Mouse (Mus musculus): ENCODE data around the gene Ehd4.

Ehd4 gene

GRCm38 (mm10) chr2:120107446-120107845 is 47.0 kb downstream of the Ehd4 start:
- no peak for DNase-seq (ENCODE audit: low spot score)

DNA sequence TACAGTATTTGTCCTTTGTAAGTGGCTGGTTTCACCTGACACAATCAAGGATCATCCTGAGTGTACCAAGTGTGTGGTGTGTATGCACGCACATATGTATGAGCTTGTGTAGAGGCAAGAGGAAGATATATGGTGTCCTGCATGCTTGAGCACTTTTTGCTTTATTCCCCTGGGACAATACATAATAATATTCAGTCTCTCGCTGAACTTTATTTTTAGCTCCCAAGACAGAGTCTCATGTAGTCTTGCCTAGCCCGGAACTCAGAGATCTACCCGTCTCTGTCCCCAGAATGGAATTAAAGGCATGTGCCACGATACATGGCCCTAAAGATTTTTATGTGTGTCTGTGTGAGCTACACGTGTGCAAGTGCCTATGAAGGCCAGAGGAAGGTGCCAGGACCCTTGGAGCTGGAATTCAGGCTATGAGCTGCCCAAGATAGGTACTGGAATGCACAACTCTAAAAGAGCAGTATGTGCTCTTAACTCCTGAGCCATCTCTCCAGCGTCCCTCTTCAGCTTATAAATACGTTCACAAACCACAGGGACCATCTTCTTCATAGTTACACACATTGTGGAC is 47.9 kb downstream of the Ehd4 start:
- DNase-seq (ENCODE audit: low spot score) = no peak

- no peak for DNase-seq (ENCODE audit: low spot score)
Measured at GRCm38 (mm10) chr2:120105861-120106260, 48.5 kb downstream of the Ehd4 start.

DNA sequence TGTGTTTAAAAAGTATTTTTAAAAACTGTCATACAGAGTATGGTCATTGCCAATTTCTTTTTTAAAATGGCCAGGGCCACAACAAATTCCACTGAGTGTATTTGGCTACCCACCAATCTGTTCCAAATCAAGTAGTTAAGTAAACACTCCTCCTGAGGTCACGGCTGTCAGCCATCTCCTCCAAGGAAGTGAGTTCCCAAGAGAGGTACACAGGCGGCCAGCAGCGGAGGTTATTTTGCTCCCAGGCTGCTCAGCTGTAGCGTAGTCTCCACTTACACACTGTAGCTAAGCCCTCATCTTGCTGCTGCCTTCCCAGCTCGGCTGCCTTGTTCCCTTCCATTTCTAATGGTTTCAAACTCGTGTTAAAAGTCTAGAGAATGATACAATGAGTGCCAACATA is 51.5 kb downstream of the Ehd4 start:
- no peak for DNase-seq (ENCODE audit: low spot score)

DNA sequence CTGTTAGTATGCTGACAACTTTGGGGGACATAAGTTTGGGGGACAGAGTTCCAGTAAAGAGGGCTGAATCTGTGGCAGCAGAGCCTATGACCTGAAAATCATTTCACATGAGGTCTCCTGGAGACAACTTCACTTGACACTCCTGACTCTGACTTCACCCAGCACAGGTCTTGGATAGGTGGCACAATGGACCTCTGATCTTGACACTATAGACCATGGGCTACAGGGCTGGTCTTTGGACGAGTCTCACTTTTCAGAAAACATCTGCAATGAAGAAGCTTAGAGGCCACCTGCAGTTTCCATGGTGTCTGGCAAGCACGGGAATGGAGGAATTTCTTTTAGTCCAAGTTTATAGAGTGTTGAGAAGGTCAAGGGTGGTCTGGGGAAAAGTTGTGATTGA is 52.0 kb downstream of the Ehd4 start:
- no peak for DNase-seq (ENCODE audit: low spot score)

DNA sequence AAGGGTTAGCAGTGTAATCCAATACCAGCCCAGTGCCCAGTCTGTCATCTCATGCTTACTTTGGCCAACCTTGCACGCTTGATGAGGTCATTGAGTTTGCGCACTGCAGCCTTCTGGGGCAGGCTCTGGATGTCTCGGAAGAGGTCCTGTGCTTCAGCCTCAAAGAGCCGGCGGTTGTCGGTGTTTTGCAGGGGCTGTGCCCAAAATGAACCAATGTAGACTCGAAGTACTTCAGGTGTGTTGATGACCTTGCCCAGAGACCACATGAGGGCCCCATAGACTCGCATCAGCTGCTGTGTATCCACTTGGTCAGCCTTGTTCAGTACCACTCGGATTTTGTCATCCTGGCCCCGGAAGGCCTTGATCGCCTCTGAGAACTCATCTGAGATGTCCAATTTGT is 52.4 kb downstream of the Ehd4 start:
- DNase-seq (ENCODE audit: low spot score) = no peak

DNA sequence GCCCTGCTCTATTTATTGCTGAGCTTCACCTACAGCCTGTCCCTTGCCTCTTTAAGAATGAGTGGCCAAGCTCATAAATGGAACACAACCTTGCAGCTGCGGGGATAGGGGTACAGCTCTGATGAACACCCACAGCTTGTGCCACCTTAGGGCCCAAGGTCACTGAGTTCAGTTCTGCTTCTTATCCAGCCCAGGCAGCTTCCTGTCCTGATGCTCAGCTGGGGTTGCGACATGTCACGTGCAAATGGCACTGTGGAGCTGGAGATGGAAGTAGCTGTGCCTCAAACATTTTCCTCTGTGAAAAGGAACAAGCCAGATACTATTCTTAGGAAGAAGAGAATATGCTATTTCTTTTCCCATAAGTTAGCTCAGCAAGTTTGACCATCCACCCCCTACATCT is 54.5 kb downstream of the Ehd4 start:
- no peak for DNase-seq (ENCODE audit: low spot score)

GRCm38 (mm10) chr2:120099263-120099662 is 55.1 kb downstream of the Ehd4 start:
- no peak for DNase-seq (ENCODE audit: low spot score)

- no peak for DNase-seq (ENCODE audit: low spot score)
Measured at GRCm38 (mm10) chr2:120098781-120099202, 55.6 kb downstream of the Ehd4 start.

GRCm38 (mm10) chr2:120097868-120098267 is 56.5 kb downstream of the Ehd4 start:
- no peak for DNase-seq (ENCODE audit: low spot score)

DNA sequence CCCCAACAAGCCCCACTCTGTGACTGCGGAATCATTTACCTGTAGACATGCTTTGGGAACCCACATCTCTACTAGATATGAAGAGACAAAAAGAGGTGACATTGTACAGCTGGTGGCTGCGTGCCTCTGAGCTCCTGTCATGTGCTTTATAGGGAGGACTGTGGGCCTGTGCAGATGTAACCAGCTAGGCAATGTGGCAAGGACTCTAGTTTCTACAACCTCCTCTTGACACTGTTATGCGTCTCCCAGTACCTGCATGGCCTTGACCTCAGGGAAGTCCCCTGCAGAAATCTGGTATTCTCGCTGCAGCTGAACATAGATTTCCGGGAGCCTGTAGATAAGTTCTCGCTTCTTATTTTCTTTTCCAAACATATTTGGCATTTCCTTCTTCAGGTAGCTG is 57.7 kb downstream of the Ehd4 start:
- no peak for DNase-seq (ENCODE audit: low spot score)

- no peak for DNase-seq (ENCODE audit: low spot score)
Measured at GRCm38 (mm10) chr2:120096191-120096590, 58.2 kb downstream of the Ehd4 start.

DNA sequence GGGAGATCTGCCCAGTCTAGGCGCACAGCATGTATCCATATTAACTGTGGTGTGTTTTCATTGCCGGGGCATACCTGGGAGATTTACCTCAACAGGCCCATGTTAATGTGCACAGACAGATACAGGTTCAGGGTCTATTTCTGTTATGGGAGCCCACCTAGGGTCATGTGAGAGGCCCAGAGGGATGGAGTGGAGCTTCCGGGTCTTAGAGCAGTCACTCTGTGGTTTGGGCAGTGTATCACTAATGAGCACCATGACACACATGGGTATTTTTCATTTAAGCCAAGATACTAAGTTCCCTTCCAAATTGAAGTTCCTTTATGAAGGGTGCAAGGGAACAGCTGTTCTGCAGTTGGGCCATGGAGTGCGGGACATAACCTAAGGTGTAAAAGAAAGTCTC is 59.2 kb downstream of the Ehd4 start:
- DNase-seq (ENCODE audit: low spot score) = no peak

GRCm38 (mm10) chr2:120093671-120094430 is 60.6 kb downstream of the Ehd4 start:
- DNase-seq (ENCODE audit: low spot score) = no peak

GRCm38 (mm10) chr2:120090979-120091378 is 63.4 kb downstream of the Ehd4 start:
- no peak for DNase-seq (ENCODE audit: low spot score)

- no peak for DNase-seq (ENCODE audit: low spot score)
Measured at GRCm38 (mm10) chr2:120087897-120088296, 66.5 kb downstream of the Ehd4 start.

- no peak for DNase-seq (ENCODE audit: low spot score)
Measured at GRCm38 (mm10) chr2:120087391-120087790, 67.0 kb downstream of the Ehd4 start.

GRCm38 (mm10) chr2:120086038-120086437 is 68.4 kb downstream of the Ehd4 start:
- DNase-seq (ENCODE audit: low spot score) = no peak

- no peak for DNase-seq (ENCODE audit: low spot score)
Measured at GRCm38 (mm10) chr2:120084593-120085361, 69.6 kb downstream of the Ehd4 start.

DNA sequence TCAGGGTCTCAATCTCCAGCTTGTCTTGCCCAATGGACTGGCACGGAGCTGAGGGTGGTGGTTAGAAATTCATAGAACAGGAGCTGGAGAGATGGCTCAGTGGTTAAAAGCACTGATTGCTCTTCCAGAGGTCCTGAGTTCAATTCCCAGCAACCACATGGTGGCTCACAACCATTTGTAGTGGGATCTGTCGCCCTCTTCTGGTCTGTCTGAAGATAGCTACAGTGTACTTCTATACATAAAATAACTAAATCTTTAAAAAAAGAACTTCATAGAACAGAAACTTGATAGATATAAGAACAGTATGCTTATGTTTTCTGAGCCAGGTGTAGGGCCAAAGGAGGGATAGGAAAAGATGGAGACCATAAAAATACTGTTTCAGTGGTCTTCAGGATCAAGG is 72.0 kb downstream of the Ehd4 start:
- DNase-seq (ENCODE audit: low spot score) = no peak

DNA sequence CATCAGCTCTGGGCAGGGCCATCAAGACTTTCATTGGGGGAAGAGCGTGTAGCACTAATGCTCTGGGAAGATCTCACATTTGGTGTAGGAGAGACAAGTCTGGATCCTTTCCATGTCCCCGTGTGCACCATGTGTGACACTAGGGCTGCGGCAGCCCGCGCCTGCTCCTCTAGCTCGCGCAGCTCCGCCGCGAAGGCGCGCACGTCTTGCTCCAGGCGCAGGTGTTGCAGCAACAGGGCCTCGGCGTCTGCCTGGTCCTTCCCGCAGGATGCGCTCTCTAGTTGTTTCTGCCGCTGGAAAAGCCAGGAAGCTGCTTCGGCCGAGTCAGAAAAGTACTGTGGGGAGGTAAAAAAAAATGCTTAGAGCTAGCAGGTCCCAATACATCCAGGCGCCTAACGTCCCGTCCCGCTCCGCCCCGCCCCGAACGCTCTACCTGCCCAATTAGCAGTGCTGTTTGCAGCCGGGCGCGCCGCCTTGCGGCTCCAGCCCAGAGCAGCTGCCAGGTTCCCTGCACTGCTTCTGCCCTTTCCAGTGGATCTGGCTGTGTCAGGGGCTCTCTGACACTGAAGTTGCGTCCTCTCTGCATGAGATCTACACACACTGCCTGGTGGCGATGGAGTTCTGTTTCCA is 78.2 kb downstream of the Ehd4 start:
- no peak for DNase-seq (ENCODE audit: low spot score)

DNA sequence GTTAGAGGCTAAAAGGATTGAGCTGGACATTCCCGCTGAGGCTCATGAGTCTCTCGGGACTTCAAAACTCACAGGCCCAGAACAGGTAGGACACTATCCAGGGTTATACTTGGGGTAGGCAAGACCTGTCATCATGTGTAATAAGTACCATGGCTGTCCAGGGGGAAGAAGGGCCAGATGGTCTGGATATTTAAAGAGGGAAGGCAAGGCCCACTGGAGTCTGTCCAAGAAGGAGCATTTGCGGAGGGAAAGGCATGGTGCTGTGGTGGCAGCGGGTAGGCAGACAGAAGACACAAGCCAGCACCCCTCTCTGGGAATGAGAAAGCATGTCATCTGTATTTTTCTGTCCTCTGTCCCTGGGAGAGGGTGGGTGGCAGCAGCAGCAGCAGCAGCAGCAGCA is 80.3 kb downstream of the Ehd4 start:
- no peak for DNase-seq (ENCODE audit: low spot score)

Data from urinary bladder, postnatal 10 days (tissue).